Mouse (Mus musculus): Measurements from ENCODE around the gene Bod1. TPM values are rescaled to one million over a fixed set of nuclear protein-coding genes. Genes with fewer than 3 reads are reported as not detected.

Gene Bod1
- polyA plus RNA-seq, 1 experiment from 2014 or later = 40.4 TPM

GRCm38 (mm10) chr11:31617236-31617635, 54.4 kb downstream of the Bod1 start:
- 44% methylated on average over 3 of the region's 3 CpGs for WGBS
- no peak overlapping the region for H3K4me3 ChIP-seq (ENCODE audit: low read depth, low read length)
- H3K4me2 ChIP-seq (replicated peaks; ENCODE audit: low read depth) = no peak overlapping the region
- ATAC-seq = no peak
- no peak for TF ChIP-seq CTCF (IDR thresholded peaks at IDR 0.05; ENCODE audit: low read depth)
- no peak overlapping the region for H3K9ac ChIP-seq (ENCODE audit: low read depth, low read length)
- no peaks in the 10 kb centered on the region for H3K36me3 ChIP-seq (ENCODE audit: control insufficient read depth, insufficient read depth)
- no peaks in the 10 kb centered on the region for H3K27me3 ChIP-seq (replicated peaks; ENCODE audit: control insufficient read depth, insufficient read depth, low read length)
- no peak overlapping the region for H3K27ac ChIP-seq (ENCODE audit: low read depth, low read length)
- H3K9me3 ChIP-seq (ENCODE audit: control insufficient read depth) = no peaks in the 10 kb centered on the region
- no peaks in the 10 kb centered on the region for H3K4me1 ChIP-seq (replicated peaks; ENCODE audit: control insufficient read depth, insufficient read depth, low read length)

- no peaks in the 10 kb centered on the region for H3K9me3 ChIP-seq (ENCODE audit: control insufficient read depth)
- no peaks in the 10 kb centered on the region for H3K4me1 ChIP-seq (replicated peaks; ENCODE audit: control insufficient read depth, insufficient read depth, low read length)
- TF ChIP-seq CTCF (IDR thresholded peaks at IDR 0.05; ENCODE audit: low read depth) = no peak
- 60% methylated on average over 4 of the region's 4 CpGs for WGBS
- ATAC-seq = no peak
- H3K9ac ChIP-seq (ENCODE audit: low read depth, low read length) = no peak overlapping the region
- H3K4me2 ChIP-seq (replicated peaks; ENCODE audit: low read depth) = no peak overlapping the region
- H3K36me3 ChIP-seq (ENCODE audit: control insufficient read depth, insufficient read depth) = no peaks in the 10 kb centered on the region
- H3K4me3 ChIP-seq (ENCODE audit: low read depth, low read length) = no peak overlapping the region
- H3K27ac ChIP-seq (ENCODE audit: low read depth, low read length) = no peak overlapping the region
- H3K27me3 ChIP-seq (replicated peaks; ENCODE audit: control insufficient read depth, insufficient read depth, low read length) = no peaks in the 10 kb centered on the region
These were observed 55.0 kb downstream of the Bod1 start for GRCm38 (mm10) chr11:31616722-31617121.

Other genes with a start within 250 kb of the Bod1 start
- 11.3 and 12.8 TPM in 2 replicates for gene Cpeb4, start 200.3 kb upstream of the Bod1 start, polyA plus RNA-seq (2015; fragmentation: Nextera tagmentation; extraction: Ambion mirVana)